Mouse (Mus musculus): ENCODE results near the gene Fiz1. TPM values are rescaled to one million over a fixed set of nuclear protein-coding genes. Genes with fewer than 3 reads are reported as not detected.
A peak's percentile ranks its signal among the peaks of the same experiment; 100 is the strongest.
"Not testable (repeated sequence)": the region's sequence is repeated elsewhere in the genome, so short reads cannot be mapped to it uniquely, and the experiment has no call there.

Fiz1 gene
- polyA plus RNA-seq, 1 experiment from 2014 or later, result 37.1 TPM

DNA sequence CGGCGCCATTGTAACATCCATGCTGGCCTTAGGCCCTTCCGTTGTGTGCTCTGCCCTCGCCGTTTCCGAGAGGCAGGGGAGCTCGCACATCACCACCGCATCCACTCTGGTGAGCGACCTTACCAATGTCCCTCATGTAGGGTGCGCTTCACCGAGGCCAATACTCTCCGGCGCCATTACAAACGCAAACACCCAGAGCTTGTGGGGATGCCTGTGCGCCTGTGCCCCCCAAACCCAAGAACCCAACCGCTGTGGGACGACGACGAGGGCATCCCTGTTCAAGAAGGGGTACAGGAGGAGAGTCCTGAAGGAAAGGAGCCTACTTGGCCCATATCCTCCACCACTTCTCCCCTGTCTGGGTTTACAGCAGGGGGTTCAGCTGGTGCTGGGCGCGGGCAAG is 3.4 kb upstream of the Fiz1 start:
- Histone ChIP-seq H3K9ac (ENCODE audit: low read depth, low read length) (no peak overlapping the region), H3K4me1 (replicated peaks; ENCODE audit: control insufficient read depth, insufficient read depth, low read length) (peaks cover 25% of the 10 kb centered on the region), H3K27ac (ENCODE audit: low read depth, low read length) (no peak overlapping the region), H3K27me3 (replicated peaks; ENCODE audit: control insufficient read depth, insufficient read depth, low read length) (no peaks in the 10 kb centered on the region), H3K36me3 (ENCODE audit: control insufficient read depth, insufficient read depth, low read length) (peaks cover 13% of the 10 kb centered on the region; the same call in 1 of the 2 replicates), H3K9me3 (ENCODE audit: control insufficient read depth, low read length) (no peaks in the 10 kb centered on the region), H3K4me3 (ENCODE audit: low read depth, low read length) (no peak overlapping the region), H3K4me2 (no peak overlapping the region)
- no peak for DNase-seq (ENCODE audit: low spot score)
- ATAC-seq (replicated peaks; ENCODE audit: low FRiP score), result no peak
- 96% methylated on average over 21 of the region's 21 CpGs for WGBS

DNA sequence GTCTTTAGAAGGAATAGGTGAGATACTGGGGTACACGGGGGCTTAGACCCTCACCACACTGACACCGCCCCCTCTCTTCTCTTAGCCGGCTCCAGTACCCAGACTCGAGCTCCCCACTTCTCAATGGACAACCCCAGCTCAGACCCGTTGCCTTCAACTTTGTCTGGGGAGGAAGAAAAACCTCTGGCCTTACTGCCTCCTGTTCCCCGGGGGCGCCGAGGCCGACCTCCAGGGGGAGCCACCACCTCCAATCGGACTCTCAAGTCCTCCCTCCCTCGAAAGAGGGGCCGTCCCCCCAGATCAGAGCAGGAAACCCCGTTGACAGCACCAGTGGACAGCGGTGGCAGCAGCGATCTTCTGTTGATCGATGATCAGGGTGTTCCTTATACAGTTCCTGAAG is 2.9 kb upstream of the Fiz1 start:
- ATAC-seq (replicated peaks; ENCODE audit: low FRiP score) (no peak), DNase-seq (ENCODE audit: low spot score) (no peak)
- H3K27me3 ChIP-seq (replicated peaks; ENCODE audit: control insufficient read depth, insufficient read depth, low read length), result no peaks in the 10 kb centered on the region
- H3K36me3 ChIP-seq (ENCODE audit: control insufficient read depth, insufficient read depth, low read length), result peaks cover 16% of the 10 kb centered on the region
- H3K9ac ChIP-seq (ENCODE audit: low read depth, low read length), result no peak overlapping the region
- H3K4me3 ChIP-seq (ENCODE audit: low read depth, low read length), result no peak overlapping the region
- H3K9me3 ChIP-seq (ENCODE audit: control insufficient read depth, low read length), result no peaks in the 10 kb centered on the region
- no peak overlapping the region for H3K27ac ChIP-seq (ENCODE audit: low read depth, low read length)
- peaks cover 25% of the 10 kb centered on the region for H3K4me1 ChIP-seq (replicated peaks; ENCODE audit: control insufficient read depth, insufficient read depth, low read length)
- WGBS, result 91% methylated on average over 16 of the region's 16 CpGs
- H3K4me2 ChIP-seq, result no peak overlapping the region

DNA sequence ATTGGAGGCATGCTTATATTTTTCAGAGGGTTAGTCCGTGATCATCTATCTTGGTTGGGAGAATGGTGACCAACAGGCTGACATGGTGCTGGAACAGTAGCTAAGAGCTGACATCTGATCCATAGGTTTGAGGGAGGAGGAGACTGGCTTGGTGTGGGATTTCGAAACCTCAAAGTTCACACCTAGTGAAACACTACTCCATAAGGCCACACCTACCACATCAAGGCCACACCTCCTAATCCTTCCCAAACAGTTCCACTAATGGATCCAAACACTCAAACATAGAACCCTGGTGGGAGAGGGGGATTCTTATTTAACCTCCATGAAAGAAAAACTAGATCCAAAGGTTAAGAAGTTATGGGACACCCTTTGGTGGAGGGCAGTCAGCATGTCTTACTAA is 2.4 kb upstream of the Fiz1 start:
- H3K27me3 ChIP-seq (replicated peaks; ENCODE audit: control insufficient read depth, insufficient read depth, low read length), result no peaks in the 10 kb centered on the region
- peaks cover 25% of the 10 kb centered on the region for H3K4me1 ChIP-seq (replicated peaks; ENCODE audit: control insufficient read depth, insufficient read depth, low read length)
- H3K4me2 ChIP-seq, result no peak overlapping the region
- H3K9ac ChIP-seq (ENCODE audit: low read depth, low read length), result no peak overlapping the region
- H3K36me3 ChIP-seq (ENCODE audit: control insufficient read depth, insufficient read depth, low read length), result peaks cover 17% of the 10 kb centered on the region
- H3K4me3 ChIP-seq (ENCODE audit: low read depth, low read length), result no peak overlapping the region
- H3K27ac ChIP-seq (ENCODE audit: low read depth, low read length), result no peak overlapping the region
- ATAC-seq (replicated peaks; ENCODE audit: low FRiP score), result no peak
- WGBS, result 94% methylated on average over 2 of the region's 2 CpGs
- H3K9me3 ChIP-seq (ENCODE audit: control insufficient read depth, low read length), result no peaks in the 10 kb centered on the region
- no peak for DNase-seq (ENCODE audit: low spot score)

DNA sequence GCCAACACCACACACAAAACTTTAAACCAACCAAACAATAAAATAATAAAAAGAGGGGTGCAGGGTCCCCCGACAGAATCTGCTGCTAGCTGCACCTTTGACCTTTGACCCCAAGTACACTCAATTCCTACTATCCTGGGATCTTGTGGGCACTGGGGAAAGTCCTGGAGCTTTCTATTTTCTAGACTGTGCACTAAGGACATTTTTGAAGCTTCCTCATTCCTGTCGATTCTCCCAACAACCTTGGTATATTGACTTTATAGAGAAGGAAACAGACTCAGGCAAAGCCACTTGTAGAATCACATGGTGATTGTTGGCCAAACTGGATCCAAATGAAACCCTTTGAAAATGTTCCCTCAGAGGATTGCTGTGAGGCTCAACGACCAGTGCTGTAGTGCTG is 1.6 kb upstream of the Fiz1 start:
- DNase-seq (ENCODE audit: low spot score) (no peak), ATAC-seq (replicated peaks; ENCODE audit: low FRiP score) (no peak)
- H3K4me2 ChIP-seq, result peak overlapping the region; percentile 90
- H3K4me1 ChIP-seq (replicated peaks; ENCODE audit: control insufficient read depth, insufficient read depth, low read length), result peaks cover 21% of the 10 kb centered on the region
- H3K27ac ChIP-seq (ENCODE audit: low read depth, low read length), result peak overlapping the region; percentile 99
- H3K9me3 ChIP-seq (ENCODE audit: control insufficient read depth, low read length), result no peaks in the 10 kb centered on the region
- 53% methylated on average over 3 of the region's 3 CpGs for WGBS
- peaks cover 26% of the 10 kb centered on the region for H3K36me3 ChIP-seq (ENCODE audit: control insufficient read depth, insufficient read depth, low read length)
- no peaks in the 10 kb centered on the region for H3K27me3 ChIP-seq (replicated peaks; ENCODE audit: control insufficient read depth, insufficient read depth, low read length)
- peak overlapping the region; percentile 75 for H3K4me3 ChIP-seq (ENCODE audit: low read depth, low read length)
- peak overlapping the region; percentile 93 for H3K9ac ChIP-seq (ENCODE audit: low read depth, low read length)

DNA sequence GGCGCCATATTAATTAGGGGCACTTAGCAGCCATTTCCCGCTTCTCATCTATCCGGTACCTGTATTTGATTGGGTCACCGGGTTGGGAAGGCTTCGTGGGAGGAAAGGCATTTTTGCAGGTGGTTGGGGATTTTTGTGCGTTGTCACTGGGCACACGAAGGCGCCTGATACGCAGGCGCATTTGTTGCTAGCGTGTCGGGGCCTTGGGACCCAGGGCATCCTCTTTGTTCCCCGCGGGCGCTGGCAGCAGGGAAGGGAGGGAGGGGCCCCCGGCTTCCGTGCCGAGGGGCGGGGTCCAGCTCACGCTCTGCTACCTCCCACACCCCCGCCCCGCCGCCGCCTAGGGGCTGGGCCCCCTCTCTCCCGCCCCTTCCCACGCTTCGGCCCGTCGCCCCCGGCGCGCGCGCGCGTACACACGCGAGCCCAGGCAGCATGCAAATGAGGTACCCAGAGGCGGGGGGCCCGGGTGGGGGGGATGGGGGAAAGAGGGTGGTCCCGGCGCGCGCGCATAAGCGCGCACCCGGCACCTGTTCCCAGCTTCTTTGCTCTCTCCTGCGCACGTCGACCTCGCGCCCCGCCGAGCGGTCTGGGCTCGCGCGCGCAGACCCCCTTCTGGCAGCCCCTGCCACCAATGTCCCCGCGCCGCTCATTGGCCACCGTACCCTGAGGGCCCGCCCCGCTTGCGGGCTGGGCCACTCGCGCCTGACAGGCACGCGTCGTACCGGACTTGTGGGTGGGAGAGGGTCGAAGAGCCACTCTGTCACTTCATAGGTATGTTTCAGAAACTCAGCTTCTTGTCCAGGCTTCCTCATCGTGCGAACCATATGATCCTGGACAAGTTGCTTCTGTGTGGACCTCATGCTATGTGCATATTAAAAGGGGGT is 863 bp upstream of the Fiz1 start, which contains the start of gene Gm44973:
Gm44973 (plus strand) TSS at position 379 of the 884 bp plus-strand sequence.
- peak; percentile 77 for ATAC-seq (replicated peaks; ENCODE audit: low FRiP score)
- DNase-seq (ENCODE audit: low spot score), result peak; percentile 97
- H3K36me3 ChIP-seq (ENCODE audit: control insufficient read depth, insufficient read depth, low read length), result peaks cover 32% of the 10 kb centered on the region
- H3K4me2 ChIP-seq, result peak within 1 kb of the TSS; percentile 90
- H3K9me3 ChIP-seq (ENCODE audit: control insufficient read depth, low read length), result no peaks in the 10 kb centered on the region
- H3K27me3 ChIP-seq (replicated peaks; ENCODE audit: control insufficient read depth, insufficient read depth, low read length), result no peaks in the 10 kb centered on the region
- WGBS, result under 1% methylated on average over 63 of the region's 76 CpGs
- peak within 1 kb of the TSS; percentile 93 for H3K9ac ChIP-seq (ENCODE audit: low read depth, low read length)
- peak within 1 kb of the TSS; percentile 99 for H3K27ac ChIP-seq (ENCODE audit: low read depth, low read length)
- peaks cover 19% of the 10 kb centered on the region for H3K4me1 ChIP-seq (replicated peaks; ENCODE audit: control insufficient read depth, insufficient read depth, low read length)
- H3K4me3 ChIP-seq (ENCODE audit: low read depth, low read length), result peak within 1 kb of the TSS; percentile 75

DNA sequence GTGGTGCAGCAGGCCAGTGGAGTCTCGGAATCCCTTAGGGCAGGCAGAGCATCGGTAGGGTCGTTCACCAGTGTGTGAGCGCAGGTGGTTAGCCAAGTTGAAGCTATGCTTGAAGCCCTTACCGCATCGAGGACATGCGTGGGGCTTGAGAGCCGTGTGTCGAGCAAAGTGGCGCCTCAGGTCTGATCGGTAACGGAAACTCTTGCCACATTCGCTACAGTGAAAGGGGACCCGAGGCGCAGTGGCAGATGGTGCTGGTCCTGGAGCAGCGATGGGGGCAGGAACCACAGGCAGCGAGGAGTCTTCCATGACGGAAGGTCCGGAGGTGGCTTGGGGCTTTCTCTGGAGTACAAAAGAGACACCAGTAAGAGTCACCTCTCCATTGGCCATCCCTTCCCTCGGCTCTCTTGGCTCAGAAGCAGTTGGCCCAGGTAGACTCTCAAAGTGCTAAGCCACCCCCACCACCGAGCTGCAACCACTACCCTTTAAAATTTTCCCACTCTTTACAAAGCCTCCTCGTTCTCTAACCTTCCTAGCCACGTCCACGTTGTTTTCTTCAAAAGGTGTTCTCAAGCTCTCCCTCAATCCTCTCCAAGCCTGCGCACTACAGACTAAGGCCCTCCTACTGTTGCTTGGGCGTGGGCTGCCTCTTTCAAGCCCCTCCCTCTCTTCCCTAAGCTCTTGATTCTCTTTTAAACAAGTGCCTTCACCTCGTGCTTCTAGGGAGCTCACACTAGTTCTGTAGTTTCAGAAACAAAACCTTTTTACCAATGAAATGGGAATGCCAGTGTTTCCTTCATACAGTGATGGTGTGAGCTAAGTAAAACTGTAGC is 1.6 kb downstream of the Fiz1 start:
- ATAC-seq (replicated peaks; ENCODE audit: low FRiP score) (no peak), DNase-seq (ENCODE audit: low spot score) (no peak)
- Histone ChIP-seq H3K4me2 (peak overlapping the region; percentile 90), H3K9me3 (ENCODE audit: control insufficient read depth, low read length) (peaks cover 2% of the 10 kb centered on the region; the same call in 1 of the 2 replicates), H3K9ac (ENCODE audit: low read depth, low read length) (peak overlapping the region; percentile 35; the same call in 1 of the 2 replicates), H3K4me3 (ENCODE audit: low read depth, low read length) (peak overlapping the region; percentile 75), H3K27me3 (replicated peaks; ENCODE audit: control insufficient read depth, insufficient read depth, low read length) (no peaks in the 10 kb centered on the region), H3K27ac (ENCODE audit: low read depth, low read length) (peak overlapping the region; percentile 28; the same call in 1 of the 2 replicates), H3K36me3 (ENCODE audit: control insufficient read depth, insufficient read depth, low read length) (peaks cover 56% of the 10 kb centered on the region), H3K4me1 (replicated peaks; ENCODE audit: control insufficient read depth, insufficient read depth, low read length) (peaks cover 13% of the 10 kb centered on the region)
- WGBS, result 85% methylated on average over 27 of the region's 27 CpGs

DNA sequence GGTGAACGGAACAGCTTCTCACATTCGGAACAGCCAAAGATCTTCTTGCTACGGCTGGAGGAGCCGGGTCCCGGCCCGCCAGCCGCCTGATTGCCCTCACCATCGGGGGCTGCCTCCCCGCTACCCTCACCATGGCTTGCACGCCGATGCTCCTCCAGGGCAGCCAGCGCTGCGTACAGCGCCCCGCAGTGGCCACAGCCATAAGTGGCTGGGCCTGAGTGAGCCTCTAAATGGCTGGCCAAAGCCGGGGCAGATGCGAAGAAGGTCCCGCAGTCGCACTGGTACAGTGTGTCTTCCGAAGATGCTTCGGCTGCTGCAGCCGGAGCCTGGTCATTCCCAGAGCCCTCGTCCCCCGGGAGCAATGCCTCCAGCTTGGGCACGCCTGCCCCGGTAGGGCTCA is 6.3 kb downstream of the Fiz1 start:
- Histone ChIP-seq H3K4me1 (replicated peaks; ENCODE audit: control insufficient read depth, insufficient read depth, low read length) (peaks cover 3% of the 10 kb centered on the region; the same call in 1 of the 2 replicates), H3K27ac (ENCODE audit: low read depth, low read length) (no peak overlapping the region), H3K4me2 (no peak overlapping the region), H3K36me3 (ENCODE audit: control insufficient read depth, insufficient read depth, low read length) (peaks cover 60% of the 10 kb centered on the region), H3K4me3 (ENCODE audit: low read depth, low read length) (no peak overlapping the region), H3K9me3 (ENCODE audit: control insufficient read depth, low read length) (peaks cover 2% of the 10 kb centered on the region; the same call in 1 of the 2 replicates), H3K27me3 (replicated peaks; ENCODE audit: control insufficient read depth, insufficient read depth, low read length) (no peaks in the 10 kb centered on the region), H3K9ac (ENCODE audit: low read depth, low read length) (no peak overlapping the region)
- no peak for DNase-seq (ENCODE audit: low spot score)
- no peak for ATAC-seq (replicated peaks; ENCODE audit: low FRiP score)
- WGBS, result 97% methylated on average over 26 of the region's 26 CpGs

DNA sequence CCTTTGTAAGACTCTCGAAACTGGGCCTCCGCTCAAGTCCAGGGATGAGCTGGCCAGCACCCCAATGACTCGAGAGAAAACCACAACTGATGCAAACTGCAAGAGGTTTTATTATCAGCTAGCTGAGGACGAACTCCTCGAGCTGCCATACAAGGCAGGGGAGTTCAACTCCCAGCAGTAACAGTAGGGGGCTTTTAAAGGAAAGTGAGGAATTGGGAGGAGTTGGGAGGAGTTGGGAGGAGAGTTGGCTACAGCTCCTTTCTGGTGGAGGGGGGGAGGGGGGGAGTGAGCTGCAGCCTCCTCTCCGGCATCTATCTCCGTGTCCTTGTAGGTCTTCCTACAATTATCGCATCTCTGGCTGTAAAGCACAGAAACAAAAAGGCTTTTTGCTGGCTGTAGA is 11.6 kb downstream of the Fiz1 start:
- not testable (repeated sequence) for H3K27me3 ChIP-seq (replicated peaks; ENCODE audit: control insufficient read depth, insufficient read depth, low read length)

More for the DNA sequence above, 11.6 kb downstream of the Fiz1 start:
- 70% methylated on average over 8 of the region's 8 CpGs for WGBS
- H3K36me3 ChIP-seq (ENCODE audit: control insufficient read depth, insufficient read depth, low read length), result peaks cover 13% of the 10 kb centered on the region
- H3K4me1 ChIP-seq (replicated peaks; ENCODE audit: control insufficient read depth, insufficient read depth, low read length); H3K9ac ChIP-seq (ENCODE audit: low read depth, low read length); ATAC-seq (replicated peaks; ENCODE audit: low FRiP score); DNase-seq (ENCODE audit: low spot score); H3K4me2 ChIP-seq; H3K4me3 ChIP-seq (ENCODE audit: low read depth, low read length); H3K27ac ChIP-seq (ENCODE audit: low read depth, low read length); H3K9me3 ChIP-seq (ENCODE audit: control insufficient read depth, low read length): not testable (repeated sequence)

Data from liver, embryonic 11.5 days (tissue).